Mouse (Mus musculus) kidney, postnatal 25 days (tissue): ENCODE results near the gene Veph1.

Experiments
- DNase-seq, 2 experiments: peaks; one replicate each; pipeline ENCODE4 v3.0.0; 2021; ENCODE audit warnings: mixed read lengths in 2 of 2

The Veph1 gene

DNA sequence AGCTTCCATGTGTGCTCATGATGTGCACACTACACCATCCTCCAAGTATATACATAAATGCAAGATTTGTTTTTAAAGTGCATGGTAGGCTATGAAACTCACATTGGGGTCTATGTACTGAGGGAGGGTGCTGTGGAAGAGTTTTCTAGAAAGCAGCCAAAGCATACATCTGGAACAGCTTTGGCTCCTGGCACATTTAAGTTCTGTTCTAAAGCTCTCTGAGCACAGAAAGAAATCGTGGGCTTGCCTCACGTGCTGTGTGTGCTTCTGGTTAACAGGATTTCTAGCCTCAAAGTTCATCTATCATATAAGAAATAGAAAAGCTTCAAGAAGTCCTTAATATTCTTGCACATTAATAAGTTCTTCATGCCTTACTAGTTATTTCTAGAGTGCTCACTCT is 204.9 kb downstream of the Veph1 start:
- DNase-seq = no peak

DNA sequence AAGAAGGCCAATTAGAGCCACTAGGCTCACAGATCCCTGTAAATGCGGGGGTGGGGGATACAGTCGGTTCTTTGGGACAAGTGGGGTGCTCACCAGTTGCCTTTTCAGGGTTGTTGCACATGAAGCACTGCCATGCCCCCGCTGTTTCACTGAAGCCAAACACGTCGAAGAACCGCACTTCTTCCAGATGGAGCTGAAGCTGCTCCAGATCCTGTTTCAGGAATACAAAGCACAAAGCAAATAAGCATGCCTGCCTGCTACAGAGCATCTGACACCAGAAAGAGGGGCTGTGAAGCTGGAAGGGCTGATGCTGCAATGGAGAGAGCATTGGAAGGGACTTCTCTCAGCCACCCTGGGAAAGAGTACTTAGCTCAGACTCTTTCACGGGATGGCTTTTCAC is 209.0 kb downstream of the Veph1 start:
- DNase-seq = no peak

- DNase-seq = no peak
Observed at GRCm38 (mm10) chr3:66083856-66084255, 212.8 kb downstream of the Veph1 start.

DNA sequence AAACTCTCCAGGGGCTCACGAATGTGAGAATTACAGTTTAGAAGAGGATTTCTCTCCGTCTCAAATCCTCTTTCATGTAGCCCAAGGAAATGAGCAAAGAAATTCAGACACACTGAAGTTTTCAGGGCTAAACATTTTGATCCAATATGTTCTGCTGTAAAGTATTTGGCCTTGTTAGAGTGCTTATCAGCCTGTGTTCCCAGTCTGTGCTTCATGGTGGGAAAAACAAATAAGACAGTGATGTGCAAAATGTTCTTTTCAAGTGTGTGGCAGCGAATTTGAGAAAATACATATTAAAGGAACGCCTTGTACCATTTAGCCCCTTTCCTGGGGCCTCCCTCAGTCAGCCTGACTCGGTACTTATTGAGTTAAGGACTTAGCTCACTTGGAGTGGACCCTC is 213.2 kb downstream of the Veph1 start:
- DNase-seq = no peak

- no peak for DNase-seq
Observed at GRCm38 (mm10) chr3:66082975-66083374, 213.7 kb downstream of the Veph1 start.

DNA sequence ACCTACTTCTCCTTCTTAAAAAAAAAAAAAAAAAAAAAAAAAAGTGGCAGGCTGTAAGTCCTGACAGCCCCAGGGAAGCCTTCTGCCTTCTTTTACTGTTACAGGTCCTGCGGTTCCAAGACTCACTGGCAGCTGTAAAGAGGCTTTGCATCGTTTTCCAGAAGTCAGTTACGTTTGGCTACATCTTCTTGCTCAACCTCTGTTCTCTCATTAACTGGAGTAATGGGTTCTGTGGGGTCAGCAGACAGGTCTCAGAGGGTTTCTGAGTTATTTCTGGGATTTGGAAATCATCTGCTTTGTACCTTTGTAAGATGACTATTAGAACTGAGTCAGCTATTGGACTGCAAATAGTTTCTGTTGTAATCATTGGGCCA is 215.3 kb downstream of the Veph1 start:
- no peak for DNase-seq

DNA sequence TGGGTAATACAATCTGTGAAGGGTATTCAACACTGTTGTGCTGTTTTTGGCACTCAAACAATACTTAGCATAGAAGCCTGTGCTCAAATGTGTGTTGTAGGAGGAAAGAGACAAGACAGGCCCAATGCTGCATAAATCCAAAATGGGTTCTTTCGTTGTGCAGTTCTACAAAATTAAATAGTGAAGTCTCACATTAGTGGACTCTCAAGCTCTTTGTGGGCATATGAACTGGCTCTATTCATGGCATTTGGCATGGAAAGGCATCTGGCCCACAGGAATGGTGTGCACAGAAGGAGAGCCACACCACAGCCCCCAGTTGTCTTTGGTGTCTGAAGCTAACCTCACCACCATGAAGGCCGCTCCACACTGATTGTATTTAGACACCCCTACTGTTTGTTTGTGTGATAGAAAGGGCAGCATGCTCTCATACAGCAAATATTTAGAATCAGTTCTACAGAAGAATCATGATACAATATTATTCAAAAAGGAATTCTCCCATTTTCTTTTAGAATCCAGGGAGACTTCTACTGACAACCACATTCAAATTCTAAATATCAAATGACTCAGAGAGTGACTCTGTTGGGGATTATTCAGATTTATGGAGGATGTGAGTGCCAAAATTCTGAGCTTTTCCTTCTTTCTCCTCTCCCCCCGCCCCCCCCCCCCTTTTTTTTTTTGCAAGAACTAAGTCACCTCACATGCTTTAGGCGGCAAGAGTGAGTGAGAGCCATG is 215.8 kb downstream of the Veph1 start:
- DNase-seq = no peak

- DNase-seq = no peak
Observed at GRCm38 (mm10) chr3:66079886-66080285, 216.8 kb downstream of the Veph1 start.

DNA sequence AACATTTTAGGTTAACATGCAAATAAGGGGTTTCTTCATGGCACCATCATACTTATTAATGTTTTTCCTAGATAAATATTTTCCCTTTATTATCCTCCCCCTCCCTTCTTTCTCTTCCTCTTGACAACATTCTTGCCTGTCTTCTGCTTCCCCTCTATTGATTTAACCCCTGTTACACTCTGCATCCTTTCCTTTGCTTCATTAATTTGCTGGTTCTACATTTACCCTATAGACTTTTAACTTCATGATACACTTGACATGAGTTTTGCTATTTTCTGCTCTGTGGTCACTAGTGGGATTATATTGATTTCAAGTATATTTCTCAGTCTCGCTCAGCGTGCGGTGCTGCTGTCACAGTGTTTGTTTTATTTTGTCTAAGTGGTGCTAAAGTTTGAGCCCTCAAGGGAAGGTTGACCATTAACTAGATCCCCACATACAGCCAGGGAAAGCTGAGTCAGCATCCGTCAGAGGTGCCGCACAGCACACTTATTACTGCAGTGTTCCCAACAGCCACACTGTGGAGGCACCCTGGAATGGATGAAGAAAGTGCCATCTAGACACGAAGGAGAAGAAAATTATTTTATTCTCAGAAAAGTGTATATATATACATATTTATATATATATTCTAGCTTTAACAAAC is 217.6 kb downstream of the Veph1 start:
- DNase-seq = peak; percentile 55 to 65

DNA sequence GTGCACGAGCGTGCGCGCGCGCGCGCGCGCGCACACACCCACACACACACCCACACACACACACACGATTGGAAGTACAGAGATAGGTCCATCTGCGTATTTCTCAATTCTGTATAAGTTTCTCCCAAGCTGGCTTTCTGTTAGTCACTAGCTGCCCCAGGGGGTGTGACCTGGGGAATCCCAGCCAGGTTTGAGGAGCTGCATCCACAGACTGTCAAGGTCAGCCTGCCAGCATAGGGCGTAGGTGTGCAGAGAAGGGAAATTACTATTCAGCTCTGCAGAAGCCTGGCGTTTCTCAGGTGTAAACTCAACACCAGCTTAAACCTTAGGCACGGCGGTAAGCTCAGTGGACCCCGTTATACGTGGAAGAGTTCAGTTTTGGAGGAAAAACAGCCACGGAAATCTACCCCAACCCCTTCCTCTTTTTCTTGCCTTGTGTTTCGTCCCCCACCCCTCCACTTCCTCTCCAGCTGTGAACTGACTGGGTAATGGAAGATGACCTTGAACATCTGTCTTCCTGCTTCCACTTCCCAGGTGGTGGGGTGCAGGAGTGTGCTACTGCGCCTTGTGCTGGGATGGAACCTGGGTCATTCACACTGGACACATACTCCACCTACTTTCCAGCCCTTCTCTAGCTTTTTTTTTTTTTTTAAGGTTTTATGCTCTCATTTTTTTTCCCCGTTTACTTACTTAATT is 218.5 kb downstream of the Veph1 start:
- DNase-seq = no peak

GRCm38 (mm10) chr3:66070274-66070673 is 226.4 kb downstream of the Veph1 start:
- DNase-seq = no peak

- DNase-seq = no peak
Observed at GRCm38 (mm10) chr3:66063881-66064280, 232.8 kb downstream of the Veph1 start.

DNA sequence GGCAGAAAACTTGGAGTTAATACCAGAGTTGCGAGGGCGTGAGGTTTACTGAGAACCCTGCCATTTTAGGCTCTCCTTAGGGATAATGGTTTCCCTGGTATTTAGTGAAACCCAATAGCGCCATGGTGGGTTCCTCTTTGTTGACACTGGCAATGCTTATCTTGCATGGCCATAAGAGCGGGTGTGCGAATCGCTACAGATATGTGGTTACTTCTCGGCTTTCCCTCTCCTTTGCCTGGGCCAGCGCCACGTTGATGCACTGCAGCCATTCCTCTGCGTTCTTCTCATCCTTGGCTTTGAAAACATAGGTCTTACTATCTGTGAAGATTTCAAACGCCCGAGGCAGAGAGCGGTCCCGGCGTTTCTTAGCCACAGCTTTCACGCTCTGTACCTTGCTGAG is 239.7 kb downstream of the Veph1 start:
- no peak for DNase-seq

- no peak for DNase-seq
Observed at GRCm38 (mm10) chr3:66055652-66056051, 241.0 kb downstream of the Veph1 start.

DNA sequence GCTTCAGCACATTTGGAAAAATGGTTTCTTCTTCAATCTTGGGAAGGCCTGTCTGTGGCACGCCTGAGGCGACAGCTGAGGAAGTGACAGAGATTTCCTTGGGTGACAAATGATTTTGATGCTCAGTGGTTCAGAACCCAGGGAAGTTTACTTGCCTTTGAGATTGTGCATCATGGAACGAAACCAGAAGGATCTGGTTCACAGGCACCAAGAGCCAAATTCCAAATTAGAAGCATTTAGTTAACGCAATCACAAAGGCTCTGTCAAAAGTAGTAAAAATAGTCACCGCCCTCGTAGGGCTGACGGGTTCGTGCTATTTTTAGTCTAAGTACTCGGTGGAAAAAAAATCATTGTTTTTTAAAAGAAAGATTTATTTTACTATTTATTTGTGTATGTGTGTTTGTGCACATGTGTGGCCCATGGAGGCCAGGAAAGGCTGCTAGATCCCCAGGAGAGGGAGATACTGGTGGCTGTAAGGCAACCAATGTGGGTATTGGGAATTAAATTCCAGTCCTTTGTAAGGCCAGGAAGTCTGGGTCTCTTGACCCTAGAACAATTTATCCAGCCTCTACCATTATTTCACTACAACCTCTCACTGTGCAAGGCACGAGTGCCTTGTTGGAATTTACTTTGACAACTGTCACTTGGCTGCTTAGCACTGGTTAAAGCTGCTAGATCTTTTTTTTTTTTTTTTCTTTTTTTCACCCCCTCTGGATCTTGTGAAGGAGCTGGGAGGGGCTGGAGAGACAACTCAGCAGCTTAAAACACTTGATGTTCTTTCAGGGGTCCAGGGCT is 246.3 kb downstream of the Veph1 start:
- DNase-seq = no peak

DNA sequence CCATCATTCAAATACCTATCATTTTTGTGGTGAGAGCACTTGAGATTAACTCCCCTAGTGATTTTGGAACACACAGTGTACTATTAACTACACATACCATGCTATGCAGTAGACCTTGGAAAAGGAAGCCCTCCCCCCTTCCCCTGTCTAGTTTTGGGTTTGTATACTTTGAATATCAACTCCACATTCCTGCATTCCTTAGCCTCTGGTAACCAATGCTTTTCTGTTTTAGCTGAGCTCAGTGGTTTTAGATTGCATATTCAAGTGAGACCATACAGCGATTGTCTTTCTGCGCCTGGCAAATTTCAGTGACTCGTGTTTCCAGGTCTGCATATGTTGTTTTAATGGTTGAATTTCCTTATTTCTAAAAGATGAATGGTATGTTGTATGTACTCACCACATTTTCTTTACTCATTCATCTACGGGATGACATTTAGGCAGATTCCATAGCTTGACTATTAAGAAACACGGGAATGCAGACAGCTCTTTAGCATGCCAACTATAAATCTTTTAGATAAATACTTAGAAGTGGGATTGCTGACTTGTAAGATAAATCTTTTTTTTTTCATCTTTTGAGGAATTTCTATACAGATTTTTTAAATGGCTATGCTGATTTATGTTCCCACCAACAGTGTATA is 255.7 kb downstream of the Veph1 start:
- no peak for DNase-seq

DNA sequence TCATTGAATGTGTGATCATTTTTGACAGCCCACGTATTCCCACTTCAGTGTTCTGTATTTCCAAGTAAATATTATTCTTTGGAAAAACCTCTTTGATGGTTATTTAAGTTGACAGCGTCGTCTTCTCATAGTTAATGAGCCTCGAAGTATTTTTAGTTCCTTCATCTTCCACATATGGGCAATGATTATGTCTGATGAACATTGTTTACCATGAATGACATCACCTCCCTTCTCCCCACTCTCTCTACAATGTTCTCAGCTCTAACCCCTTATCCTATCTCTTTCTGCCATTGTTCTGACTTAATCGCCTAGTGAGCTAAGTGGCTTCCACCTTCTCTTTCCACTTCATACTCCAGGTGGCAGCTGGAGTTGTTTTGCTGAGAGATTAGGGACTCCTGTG is 261.4 kb downstream of the Veph1 start:
- no peak for DNase-seq

DNA sequence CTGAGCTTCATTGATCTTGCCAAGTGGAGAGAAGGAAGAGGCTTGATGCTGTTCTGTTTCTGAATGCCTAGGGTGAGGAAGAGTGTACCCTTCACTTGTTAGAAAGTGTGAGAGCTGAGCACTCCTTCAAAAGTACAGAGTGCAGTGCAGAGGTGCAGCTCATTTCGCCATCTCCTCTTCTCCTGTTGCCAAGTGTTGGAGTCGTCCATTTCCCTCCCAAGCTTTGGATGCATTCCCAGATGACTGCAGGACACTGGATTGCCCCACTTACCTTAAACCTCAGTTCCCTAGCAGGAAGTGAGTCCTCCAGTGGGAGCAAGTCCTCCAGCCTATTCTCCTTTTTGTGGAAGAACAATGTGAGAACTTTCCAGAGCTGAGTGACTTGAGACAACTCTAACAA is 263.3 kb downstream of the Veph1 start:
- DNase-seq = no peak

DNA sequence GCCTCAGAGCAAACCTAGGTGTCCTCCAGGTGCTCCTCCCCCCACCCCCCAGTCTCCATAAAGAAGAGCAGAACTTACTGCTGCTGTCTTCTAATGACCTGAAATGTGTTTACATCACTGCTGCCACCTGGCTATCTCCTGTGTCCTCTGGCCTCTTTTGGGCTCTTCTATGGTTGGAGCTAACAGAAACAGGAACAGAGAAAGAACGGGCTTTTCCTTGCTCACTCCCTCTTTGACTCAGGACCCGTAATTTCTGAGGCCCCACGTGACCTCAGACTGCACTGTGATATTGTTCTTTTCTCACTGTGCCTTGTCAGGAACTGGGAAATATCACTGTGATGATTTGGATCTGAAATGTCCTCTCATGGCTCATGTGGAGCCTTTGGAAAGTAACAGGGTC is 271.2 kb downstream of the Veph1 start:
- no peak for DNase-seq

- DNase-seq = no peak
Observed at GRCm38 (mm10) chr3:66024220-66024792, 272.3 kb downstream of the Veph1 start.

GRCm38 (mm10) chr3:66019171-66019570 is 277.5 kb downstream of the Veph1 start:
- DNase-seq = no peak

GRCm38 (mm10) chr3:66007632-66008401 is 288.8 kb downstream of the Veph1 start:
- no peak for DNase-seq
